Mouse (Mus musculus): Measurements from ENCODE around the gene Prr19.

Gene Prr19

GRCm38 (mm10) chr7:25293191-25293739, 7.9 kb upstream of the Prr19 start:
- no peak for DNase-seq (ENCODE audit: low read depth, low spot score)

- DNase-seq (ENCODE audit: low read depth, low spot score): no peak
Observed at GRCm38 (mm10) chr7:25294495-25294894, 6.7 kb upstream of the Prr19 start.

GRCm38 (mm10) chr7:25294960-25295722, 6.1 kb upstream of the Prr19 start:
- no peak for DNase-seq (ENCODE audit: low read depth, low spot score)

- no peak for DNase-seq (ENCODE audit: low read depth, low spot score)
Observed at GRCm38 (mm10) chr7:25296945-25297453, 4.2 kb upstream of the Prr19 start.

DNA sequence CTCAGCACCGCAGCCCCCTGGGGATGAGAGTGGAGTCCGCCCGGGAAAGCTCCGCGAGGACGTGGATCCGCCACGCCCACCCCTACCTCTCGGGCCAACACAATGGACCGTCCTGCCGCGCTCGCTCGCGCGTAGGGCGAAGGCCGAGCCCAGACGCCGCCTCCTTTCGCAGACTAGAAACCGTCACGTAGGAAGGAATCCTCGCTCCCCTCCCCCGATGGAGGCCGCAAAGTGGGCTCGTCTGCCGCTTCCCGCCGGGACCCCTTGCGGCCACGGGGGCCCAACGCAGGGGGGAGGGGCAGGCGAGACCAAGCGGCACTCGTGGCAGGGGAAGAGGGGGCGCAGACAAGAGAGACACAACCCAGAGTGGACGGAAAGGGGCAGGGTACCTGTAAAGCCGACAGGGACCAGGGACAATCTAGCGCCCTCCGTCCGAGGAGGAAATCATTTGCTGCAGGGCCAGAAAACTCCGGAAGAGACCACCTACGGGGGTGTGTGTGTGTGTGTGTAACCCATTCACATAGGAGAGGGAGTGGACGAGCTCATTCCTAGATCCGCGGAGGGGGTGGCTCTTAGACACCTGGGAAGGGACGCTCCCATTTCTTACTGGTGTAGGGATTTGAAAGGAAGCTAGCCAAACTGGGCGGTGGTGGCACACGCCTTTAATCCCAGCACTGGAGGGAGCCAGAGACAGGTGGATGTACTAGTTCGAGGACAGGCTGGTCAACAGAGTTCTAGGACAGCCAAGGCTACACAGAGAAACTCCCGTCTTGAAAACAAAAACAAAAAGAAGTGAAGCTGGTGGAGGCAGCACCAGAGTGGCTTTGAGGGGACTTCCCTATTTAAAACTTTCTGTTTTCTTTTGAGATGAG, 3.5 kb upstream of the Prr19 start, which contains the start of gene Pafah1b3:
Pafah1b3 (minus strand) TSS at position 533 of the 872 bp plus-strand sequence.
- peak; percentile 93 for DNase-seq (ENCODE audit: low read depth, low spot score)

- no peak for DNase-seq (ENCODE audit: low read depth, low spot score)
Observed at GRCm38 (mm10) chr7:25303003-25303684, 1.9 kb downstream of the Prr19 start.

DNA sequence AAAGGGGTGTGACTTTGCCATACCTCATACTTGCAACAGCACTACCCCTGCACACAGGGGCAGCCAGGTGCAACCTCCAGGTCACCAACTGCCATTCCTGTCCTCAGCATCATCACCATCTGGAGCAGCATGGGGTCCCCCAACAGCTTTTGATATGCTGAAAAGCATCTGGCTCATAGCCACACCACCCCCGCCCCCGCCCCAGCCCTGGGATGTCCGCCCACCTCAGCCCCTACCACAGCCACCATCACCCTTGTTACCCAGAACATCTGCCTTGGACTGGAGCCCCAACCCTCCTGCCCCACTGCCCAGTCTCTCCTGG, 2.4 kb downstream of the Prr19 start:
- DNase-seq (ENCODE audit: low read depth, low spot score): no peak

DNA sequence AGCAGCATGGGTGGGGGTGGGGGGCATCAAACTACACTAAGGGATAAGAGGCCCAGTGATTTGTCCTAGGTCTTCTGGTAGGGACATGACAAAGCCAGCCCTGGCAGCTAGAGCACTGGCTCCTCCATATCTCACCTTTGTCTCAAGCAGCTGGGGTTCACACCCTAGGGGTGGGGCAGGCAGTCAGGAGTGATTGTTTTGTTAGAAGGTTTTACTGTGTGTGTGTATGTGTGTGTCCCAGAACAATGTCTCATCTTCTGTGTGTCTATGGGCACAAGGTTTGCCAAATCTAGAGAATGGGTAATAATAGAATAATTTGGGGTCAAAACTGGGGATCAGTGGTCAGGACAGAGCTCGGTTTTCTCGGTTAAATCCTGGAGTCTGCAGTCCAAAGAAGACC, 4.3 kb downstream of the Prr19 start:
- DNase-seq (ENCODE audit: low read depth, low spot score): no peak

GRCm38 (mm10) chr7:25305956-25306613, 4.9 kb downstream of the Prr19 start, which contains the start of gene Tmem145:
Tmem145 (plus strand) TSS chr7:25306106.
- no peak for DNase-seq (ENCODE audit: low read depth, low spot score)

GRCm38 (mm10) chr7:25306614-25306996, 5.4 kb downstream of the Prr19 start:
- DNase-seq (ENCODE audit: low read depth, low spot score): no peak

GRCm38 (mm10) chr7:25308702-25309318, 7.6 kb downstream of the Prr19 start:
- DNase-seq (ENCODE audit: low read depth, low spot score): no peak

DNA sequence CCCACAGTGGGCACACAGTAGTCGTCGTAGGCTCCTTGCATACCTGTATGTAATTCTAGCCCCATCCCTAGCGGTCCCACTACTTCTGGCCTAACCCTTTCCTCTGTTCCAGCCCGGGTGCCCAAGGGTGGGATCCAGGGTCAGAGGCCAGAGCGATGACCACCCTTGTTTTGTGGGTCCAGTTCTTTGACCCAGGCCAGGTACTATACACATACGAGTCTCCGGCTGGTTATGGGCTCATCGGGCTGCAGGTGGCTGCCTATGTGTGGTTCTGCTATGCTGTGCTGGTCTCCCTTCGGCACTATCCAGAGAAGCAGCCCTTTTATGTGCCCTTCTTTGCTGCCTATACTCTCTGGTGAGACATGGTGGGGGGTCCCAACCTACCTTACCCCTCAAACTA, 8.2 kb downstream of the Prr19 start:
- no peak for DNase-seq (ENCODE audit: low read depth, low spot score)

- no peak for DNase-seq (ENCODE audit: low read depth, low spot score)
Observed at GRCm38 (mm10) chr7:25311193-25311592, 10.0 kb downstream of the Prr19 start.

GRCm38 (mm10) chr7:25313325-25313724, 12.1 kb downstream of the Prr19 start:
- no peak for DNase-seq (ENCODE audit: low read depth, low spot score)

- no peak for DNase-seq (ENCODE audit: low read depth, low spot score)
Observed at GRCm38 (mm10) chr7:25314606-25315305, 13.5 kb downstream of the Prr19 start.

GRCm38 (mm10) chr7:25315306-25316041, 14.3 kb downstream of the Prr19 start:
- no peak for DNase-seq (ENCODE audit: low read depth, low spot score)

DNA sequence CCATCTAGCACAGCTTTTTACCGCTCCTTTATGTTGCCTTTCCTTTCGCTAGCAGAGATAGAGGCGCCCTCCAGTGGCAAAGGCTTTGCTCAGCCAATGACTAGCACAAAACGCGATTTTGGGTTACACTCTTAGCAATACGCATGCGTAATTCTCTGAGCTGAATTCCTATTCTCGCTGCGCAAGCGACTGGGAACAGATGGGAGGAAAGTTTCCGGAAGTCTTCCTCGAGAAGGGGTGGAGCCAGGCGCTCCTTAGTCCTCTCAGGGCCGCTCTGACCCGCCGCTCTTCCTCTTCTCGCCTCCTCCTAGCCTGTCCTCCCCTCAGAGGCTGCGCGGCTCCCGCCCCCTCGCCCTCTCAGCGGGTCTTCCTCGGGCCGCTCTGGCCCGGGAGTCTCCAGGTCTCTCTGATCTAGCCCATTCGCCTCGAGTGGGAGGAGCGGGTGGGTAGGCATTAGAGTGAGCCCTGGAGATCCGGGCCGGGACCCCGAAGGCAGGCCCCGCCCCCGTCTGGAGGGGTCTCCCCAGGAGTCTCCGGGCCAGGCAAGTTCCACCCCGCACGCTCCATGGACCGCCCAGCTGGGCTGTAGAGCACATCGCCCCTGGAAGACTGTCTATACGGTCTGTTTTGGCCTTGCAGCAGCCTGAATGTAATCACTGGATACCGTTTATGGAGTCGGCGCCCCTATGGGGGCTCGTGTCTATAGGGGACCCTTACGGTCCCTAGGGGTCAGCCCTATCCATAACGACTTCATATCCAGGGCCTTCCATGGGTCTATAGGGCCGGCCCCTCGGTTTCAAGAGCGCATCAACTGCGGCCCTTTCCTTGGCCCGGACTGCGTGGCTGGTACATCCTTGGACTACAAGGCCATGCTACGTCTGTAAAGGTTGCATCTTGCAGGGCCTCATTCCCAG, 15.6 kb downstream of the Prr19 start, which contains the start of gene Megf8:
Megf8 (plus strand) TSS at position 633 of the 914 bp plus-strand sequence.
- peak; percentile 98 for DNase-seq (ENCODE audit: low read depth, low spot score)

- DNase-seq (ENCODE audit: low read depth, low spot score): no peak
Observed at GRCm38 (mm10) chr7:25317446-25317999, 16.3 kb downstream of the Prr19 start.
